Mouse (Mus musculus) ES-E14 (cell line): Measurements from ENCODE around the gene Kcne1l.

ENCODE experiments used
- HCFC1 ChIP-seq: IDR thresholded peaks from 2 replicates; pipeline ENCODE4 v1.6.1; 2012; ENCODE audit warnings: low read length, inconsistent platforms, borderline replicate concordance; ENCODE audit not compliant: insufficient read depth
- ZC3H11A ChIP-seq: IDR thresholded peaks from 2 replicates; pipeline ENCODE4 v1.6.1; 2012; ENCODE audit warnings: low read depth, mild to moderate bottlenecking, inconsistent platforms, low read length, borderline replicate concordance

DNA sequence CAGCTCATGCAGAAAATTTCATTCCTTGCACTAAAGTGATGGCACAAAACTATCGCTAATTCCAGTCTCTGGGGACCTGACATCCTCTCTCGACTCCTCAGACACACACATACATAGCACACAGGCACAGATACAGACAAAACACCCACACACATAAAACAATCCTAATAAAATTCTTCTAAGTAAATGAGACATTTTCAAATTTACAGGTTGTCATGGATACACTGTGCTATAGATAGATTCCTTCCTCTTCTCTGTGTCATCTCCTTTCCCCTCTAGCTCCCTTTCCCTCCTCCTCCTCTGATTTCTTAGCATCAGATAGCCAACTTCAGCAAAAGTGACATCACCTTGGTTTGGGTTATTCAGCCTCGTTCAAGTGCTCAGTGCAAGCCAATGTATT is 30.1 kb downstream of the Kcne1l start:
- TF ChIP-seq HCFC1: no peak
- no peak for TF ChIP-seq ZC3H11A
